Mouse (Mus musculus): Measurements from ENCODE around the gene Sult1a1.

The Sult1a1 gene

DNA sequence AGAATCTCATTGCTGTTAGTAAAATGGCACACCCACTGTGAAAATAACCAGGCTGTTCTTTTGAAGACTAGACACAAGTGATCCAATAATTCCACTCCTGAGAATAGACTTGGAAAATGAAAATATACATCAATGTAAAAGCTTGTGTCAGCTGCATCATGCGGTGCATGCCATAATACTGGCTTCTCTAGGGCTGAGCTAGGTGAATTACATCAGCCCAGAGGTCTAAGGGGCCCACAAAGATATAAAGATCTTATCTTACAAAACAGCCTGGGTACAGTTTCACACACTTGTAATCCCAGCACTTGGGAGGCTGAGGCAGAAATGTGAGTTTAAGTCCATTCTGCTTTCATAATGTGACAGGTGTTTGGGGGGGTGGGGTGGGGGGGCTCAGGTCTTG, 18.7 kb downstream of the Sult1a1 start:
- no peak for DNase-seq

DNA sequence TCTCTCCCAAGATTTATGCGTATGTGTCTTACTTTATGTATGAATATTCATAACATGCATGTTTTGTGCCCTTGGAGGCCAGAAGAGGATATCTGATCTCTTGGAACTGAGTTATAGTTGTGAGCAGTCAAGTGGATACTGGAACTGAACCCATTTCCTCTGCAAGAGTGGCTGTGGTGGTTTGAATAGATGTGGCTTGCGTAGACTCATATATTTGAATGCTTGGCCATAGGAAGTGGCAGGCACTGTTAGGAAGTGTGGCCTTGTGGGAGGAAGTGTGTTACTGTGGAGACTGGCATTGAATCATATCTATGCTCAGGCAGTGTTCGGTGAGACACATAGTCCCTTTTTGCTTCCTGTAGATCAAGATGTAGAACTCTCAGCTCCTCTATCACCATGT, 20.5 kb downstream of the Sult1a1 start:
- peak; percentile 91 for DNase-seq

- DNase-seq, result no peak
These were observed 22.2 kb downstream of the Sult1a1 start for GRCm38 (mm10) chr7:126653991-126654390.

GRCm38 (mm10) chr7:126650852-126651251, 25.4 kb downstream of the Sult1a1 start:
- no peak for DNase-seq

DNA sequence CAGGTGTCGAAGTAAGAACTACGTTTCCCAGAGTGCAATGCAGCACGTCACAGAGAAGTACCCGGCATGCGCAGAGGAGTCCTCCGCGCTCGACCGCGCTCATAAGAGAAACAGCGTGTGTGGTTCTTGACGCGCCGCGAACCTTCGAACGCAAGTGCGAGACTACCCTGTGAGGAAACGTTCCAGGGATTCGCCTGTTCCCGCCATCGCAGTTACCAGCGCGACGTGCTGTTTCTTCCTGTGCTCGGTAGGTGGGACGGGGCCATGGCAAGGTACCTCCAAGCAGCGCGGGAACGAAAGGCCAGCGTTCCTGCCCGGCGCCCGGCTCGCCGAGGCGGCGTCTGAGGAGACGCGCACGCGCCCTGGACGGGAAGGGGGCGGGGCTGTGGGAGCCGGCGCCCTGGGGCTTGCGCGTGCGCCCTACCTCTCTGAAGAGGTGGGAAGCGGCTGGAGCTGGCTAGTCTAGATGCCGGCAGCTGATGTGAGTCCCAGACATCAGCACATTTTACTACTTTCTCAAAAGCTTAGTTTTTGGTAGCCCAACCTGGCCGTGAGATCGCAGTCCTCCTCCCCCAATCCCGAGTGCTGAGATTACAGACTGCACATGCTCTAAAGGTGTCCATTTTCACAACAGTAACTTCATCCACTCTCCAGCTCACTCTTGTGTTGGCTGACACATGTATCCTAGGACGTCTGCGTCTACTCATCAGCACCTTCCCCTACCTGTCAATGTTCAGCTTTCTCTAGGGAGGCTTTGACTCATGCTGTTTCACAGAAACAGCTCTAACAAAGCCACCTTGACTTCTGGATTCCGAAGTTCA, 26.8 kb downstream of the Sult1a1 start, which contains the start of gene Sgf29:
TSS of gene Sgf29 (plus strand) at position 79 of the 821 bp plus-strand sequence.
- peak; percentile 99 for DNase-seq

DNA sequence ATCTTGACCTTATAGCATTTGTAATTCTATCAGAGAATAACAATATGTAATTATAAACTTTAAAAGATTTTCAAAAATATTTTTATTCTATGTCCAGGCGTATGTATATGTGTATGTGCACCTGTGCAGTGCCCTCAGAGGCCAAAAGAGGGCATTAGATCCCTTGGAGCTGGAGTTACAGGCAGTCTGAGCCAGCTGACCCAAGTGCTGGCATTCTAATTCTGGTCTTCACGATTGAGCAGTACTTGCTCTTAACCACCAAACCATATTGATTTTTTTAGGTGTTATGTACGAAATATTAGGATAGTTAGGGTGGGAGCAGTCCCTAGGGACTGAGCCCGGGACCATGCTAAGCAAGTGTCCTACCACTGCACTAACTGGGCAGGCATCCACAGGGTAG, 27.7 kb downstream of the Sult1a1 start:
- no peak for DNase-seq

- DNase-seq, result peak; percentile 95
These were observed 30.5 kb downstream of the Sult1a1 start for GRCm38 (mm10) chr7:126645708-126646107.

GRCm38 (mm10) chr7:126644914-126645313, 31.3 kb downstream of the Sult1a1 start:
- no peak for DNase-seq

GRCm38 (mm10) chr7:126644345-126644744, 31.9 kb downstream of the Sult1a1 start:
- DNase-seq, result peak; percentile 82

DNA sequence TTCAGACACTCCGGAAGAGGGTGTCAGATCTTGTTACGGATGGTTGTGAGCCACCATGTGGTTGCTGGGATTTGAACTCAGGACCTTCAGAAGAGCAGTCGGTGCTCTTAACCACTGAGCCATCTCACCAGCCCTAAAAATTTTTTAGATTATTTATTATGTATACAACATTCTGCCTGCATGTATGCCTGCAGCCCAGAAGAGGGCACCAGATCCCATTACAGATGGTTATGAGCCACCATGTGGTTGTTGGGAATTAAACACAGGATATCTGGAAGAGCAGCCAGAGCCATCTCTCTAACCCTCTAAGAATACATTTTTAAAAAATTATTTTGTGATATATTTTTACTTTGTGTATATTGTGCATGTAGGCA, 33.0 kb downstream of the Sult1a1 start:
- DNase-seq, result peak; percentile 90

GRCm38 (mm10) chr7:126642545-126643243, 33.5 kb downstream of the Sult1a1 start:
- no peak for DNase-seq

GRCm38 (mm10) chr7:126636733-126637520, 39.3 kb downstream of the Sult1a1 start:
- peak; percentile 90 for DNase-seq

DNA sequence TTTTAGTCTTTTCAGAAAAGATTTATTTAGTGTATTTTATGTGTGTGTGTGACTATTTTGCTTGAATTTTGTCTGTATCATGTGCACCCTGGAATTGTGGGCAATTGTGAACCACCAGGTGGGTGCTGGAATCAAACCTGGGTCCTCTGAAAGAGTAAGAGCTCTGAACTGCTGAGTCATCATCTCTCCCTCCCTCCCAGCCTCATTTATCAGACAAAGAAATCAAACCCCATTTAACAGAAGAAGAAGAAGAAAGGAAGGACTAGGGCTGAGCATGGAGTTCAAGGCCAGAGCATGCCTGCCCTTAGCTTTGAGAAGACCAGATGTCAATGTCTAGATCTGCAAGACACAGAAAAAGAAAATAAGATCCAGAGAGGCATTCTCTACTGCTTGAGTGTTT, 40.9 kb downstream of the Sult1a1 start:
- no peak for DNase-seq

DNA sequence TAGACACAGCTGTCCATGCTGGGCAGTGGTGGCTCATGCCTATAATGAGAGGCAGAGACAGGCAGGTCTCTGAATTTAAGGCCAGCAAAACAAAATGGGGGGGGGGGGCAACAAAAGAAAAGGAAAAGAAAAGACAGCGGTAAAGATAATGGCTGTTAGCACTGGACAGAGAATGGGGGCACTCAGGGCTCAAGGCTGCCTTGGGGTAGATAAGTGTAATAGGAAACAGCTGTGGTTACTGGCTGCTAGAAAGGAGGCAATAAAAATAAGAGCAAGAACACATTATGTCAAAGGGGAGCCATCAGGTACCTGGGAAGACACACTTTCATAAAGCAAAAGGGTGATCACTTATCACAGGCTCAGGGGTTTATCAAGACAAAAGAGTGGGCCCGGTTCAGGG, 43.8 kb downstream of the Sult1a1 start:
- DNase-seq, result no peak

DNA sequence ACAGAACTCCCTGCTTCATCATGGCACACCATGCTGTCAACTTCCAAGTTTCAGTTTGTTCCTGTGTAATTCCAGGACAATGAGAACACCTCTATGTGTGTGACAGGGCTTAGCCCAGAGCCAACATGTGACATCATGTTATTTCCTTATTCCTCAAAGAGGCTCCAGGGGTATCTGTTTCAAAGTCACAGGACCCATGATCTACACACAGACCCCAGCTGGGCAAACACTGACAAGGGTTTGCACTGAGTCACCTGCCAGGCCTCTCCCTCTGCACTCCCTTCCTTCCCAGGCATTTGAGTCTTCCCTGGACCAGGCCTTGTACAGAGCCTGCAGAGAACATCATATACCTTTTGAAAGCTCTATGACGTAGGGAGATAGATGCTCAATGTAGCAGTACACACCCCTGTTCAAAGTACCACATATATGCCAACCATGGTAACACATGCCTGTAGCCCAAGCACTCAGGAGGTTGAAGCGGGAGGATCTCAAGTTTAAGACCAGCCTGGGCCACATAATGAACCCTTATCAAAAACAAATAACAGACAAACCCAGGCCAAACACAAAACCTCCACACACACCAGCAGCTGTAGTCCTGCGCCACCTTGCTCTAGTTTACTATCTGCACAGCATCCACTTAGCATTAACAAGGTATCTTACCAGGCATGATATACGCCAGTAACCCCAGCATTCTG, 45.3 kb downstream of the Sult1a1 start, which contains the start of gene Nupr1:
TSS of gene Nupr1 (minus strand) at position 38 of the 695 bp plus-strand sequence.
- DNase-seq, result no peak

- no peak for DNase-seq
These were observed 46.3 kb downstream of the Sult1a1 start for GRCm38 (mm10) chr7:126629915-126630314.

GRCm38 (mm10) chr7:126628111-126628510, 48.1 kb downstream of the Sult1a1 start:
- DNase-seq, result peak; percentile 92

DNA sequence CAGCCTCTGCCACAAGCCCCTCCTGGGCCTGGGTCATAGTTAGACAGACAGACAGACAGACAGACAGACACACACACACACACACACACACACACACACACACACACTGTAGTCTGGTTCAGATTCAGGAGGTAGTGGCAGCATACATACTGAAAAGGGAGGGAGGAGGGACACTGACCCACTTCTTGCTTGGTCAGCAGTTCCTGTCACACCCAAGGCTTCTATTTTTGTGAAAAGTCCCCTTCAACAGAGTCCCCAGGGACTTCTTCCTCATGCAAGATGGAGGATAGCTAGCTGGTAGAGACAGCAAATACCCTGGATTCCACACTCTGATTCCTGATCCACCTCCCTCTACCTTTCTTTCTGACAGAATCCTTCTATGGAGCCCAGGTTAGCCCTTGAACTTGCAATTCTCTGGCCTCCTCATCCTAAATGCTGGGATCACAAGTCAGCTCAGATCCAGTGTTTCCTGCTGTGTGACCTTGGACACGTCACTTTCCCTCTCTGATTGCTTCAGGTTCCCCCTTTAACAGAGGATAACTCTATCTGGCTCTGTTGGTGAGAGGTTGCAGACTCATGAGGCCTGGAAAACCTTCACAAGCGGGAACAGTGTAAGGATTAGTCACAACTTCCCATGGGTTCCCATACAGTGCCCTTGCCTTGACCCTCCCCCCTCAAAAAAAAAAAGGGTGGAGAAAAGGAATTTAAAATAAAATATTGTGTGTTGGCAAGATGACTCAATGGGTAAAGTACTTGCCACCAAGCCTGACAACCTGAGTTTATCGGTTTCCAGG, 50.2 kb downstream of the Sult1a1 start:
- no peak for DNase-seq

DNA sequence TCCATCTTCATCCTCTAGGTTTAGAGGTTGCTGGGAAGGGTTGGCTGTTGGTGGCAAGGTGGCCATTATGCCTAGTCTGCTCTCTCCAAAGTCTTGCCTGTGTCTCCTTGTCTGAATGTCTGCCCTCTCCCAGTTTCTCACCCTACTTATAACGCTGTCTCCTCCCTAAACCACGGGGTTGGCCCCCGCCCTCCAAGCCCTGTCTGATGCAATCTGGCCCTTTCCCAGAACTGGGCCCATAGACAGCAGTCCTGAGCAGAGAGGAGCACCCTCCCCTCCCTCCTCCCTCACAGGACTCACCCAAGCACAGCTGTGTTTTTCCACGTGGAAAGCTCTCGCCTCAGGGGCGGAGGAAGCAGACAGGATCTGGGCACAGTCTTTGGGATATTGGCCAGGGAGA, 50.9 kb downstream of the Sult1a1 start:
- peak; percentile 99 for DNase-seq

- DNase-seq, result peak; percentile 93
These were observed 51.5 kb downstream of the Sult1a1 start for GRCm38 (mm10) chr7:126624774-126625173.

- no peak for DNase-seq
These were observed 52.9 kb downstream of the Sult1a1 start for GRCm38 (mm10) chr7:126623381-126623780.
